Mouse (Mus musculus) limb, embryonic 14.5 days (tissue): ENCODE measurements at regions not wholly inside any gene's neighbourhood (a gene's known extent, or its start where the extent isn't known, plus 50 kb on each side); places are given as distances from the start of the nearest gene placed in this dataset.

Source experiments
- ATAC-seq: fragments of 200-750 bp; cut with Nextera tagmentation; 2 replicates; pipeline ENCODE4 v1.8.0; 2017; ENCODE audit warnings: low read depth, moderate number of reproducible peaks, moderate TSS enrichment; ENCODE audit not compliant: low FRiP score
- DNase-seq: peaks from one replicate; pipeline ENCODE4 v3.0.0-alpha.2; 2015; ENCODE audit warnings: low spot score
- H3K27ac ChIP-seq: fragments of 300-500 bp; sonication (generic); replicated peaks from 2 replicates; pipeline ENCODE4 v1.5.1; 2014; ENCODE audit warnings: low read depth, mild to moderate bottlenecking, low read length, moderate library complexity, mixed read lengths
- H3K27me3 ChIP-seq: fragments of 300-500 bp; sonication (generic); 2 replicates; pipeline ENCODE4 v1.6.1; 2014; ENCODE audit warnings: low read length, mixed read lengths; ENCODE audit not compliant: control insufficient read depth, insufficient read depth
- H3K36me3 ChIP-seq: fragments of 300-500 bp; sonication (generic); 2 replicates; pipeline ENCODE4 v1.6.1; 2014; ENCODE audit warnings: mild to moderate bottlenecking, low read length, moderate library complexity, mixed read lengths; ENCODE audit not compliant: control insufficient read depth, insufficient read depth
- H3K4me1 ChIP-seq: fragments of 300-500 bp; sonication (generic); 2 replicates; pipeline ENCODE4 v1.6.1; 2014; ENCODE audit warnings: antibody characterized with exemption, low read length, mixed read lengths; ENCODE audit not compliant: control insufficient read depth, insufficient read depth
- H3K4me2 ChIP-seq: fragments of 300-500 bp; sonication (generic); replicated peaks from 2 replicates; pipeline ENCODE4 v1.6.1; 2014; ENCODE audit warnings: low read depth, mild to moderate bottlenecking, low read length, moderate library complexity; ENCODE audit not compliant: severe bottlenecking
- H3K4me3 ChIP-seq: fragments of 300-500 bp; sonication (generic); replicated peaks from 2 replicates; pipeline ENCODE4 v1.5.1; 2014; ENCODE audit warnings: low read length
- H3K9ac ChIP-seq: fragments of 300-500 bp; sonication (generic); 2 replicates; pipeline ENCODE4 v1.6.1; 2014; ENCODE audit warnings: mild to moderate bottlenecking, low read depth, low read length, moderate library complexity; ENCODE audit not compliant: severe bottlenecking
- H3K9me3 ChIP-seq: fragments of 300-500 bp; sonication (generic); 2 replicates; pipeline ENCODE4 v1.6.1; 2016; ENCODE audit warnings: low read length; ENCODE audit not compliant: control insufficient read depth
- POLR2A ChIP-seq: fragments of 200-500 bp; IDR thresholded peaks from 2 replicates; pipeline ENCODE4 v1.8.0; 2012; ENCODE audit warnings: inconsistent platforms, mild to moderate bottlenecking, moderate library complexity, borderline replicate concordance; ENCODE audit not compliant: insufficient read depth, insufficient read length; ENCODE audit errors: extremely low read depth
- WGBS: fragments of 180-500 bp; shearing (Covaris S2); extraction: QIAGEN DNeasy Blood & Tissue Kit; methylation state at CpG from one replicate; pipeline ENCODE4 v1.1.7; 2014; 5-methylcytosine and 5-hydroxymethylcytosine counted together

DNA sequence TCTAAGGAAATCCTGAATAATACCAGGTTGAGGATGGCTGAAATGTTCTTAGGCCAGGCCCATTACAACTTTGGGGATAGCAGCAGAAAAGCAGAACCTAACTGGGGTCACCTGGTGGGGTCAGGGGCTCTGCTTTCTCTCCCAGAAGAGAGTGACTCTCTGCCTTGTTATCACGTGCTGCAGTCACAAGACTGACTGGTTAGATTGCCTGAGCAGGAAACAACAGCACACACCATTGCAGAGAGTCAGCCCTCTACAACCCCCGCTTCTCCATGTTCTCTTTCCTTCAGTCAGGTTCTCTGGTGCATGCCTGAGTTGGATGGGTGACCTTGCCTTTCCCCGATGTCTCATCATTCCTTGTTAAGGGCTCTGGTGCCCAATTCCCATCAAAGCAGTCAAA, 91.2 kb upstream of the Hsd17b12 start:
- ATAC-seq (no peak), DNase-seq (no peak)
- no peak overlapping the region for H3K4me2 ChIP-seq
- no peak overlapping the region for H3K4me3 ChIP-seq
- H3K36me3 ChIP-seq = no peaks in the 10 kb centered on the region
- WGBS = 59% methylated on average over 3 of the region's 3 CpGs
- H3K4me1 ChIP-seq = no peaks in the 10 kb centered on the region
- peaks cover 51% of the 10 kb centered on the region for H3K27me3 ChIP-seq
- H3K9me3 ChIP-seq = no peaks in the 10 kb centered on the region
- no peak overlapping the region for H3K9ac ChIP-seq
- H3K27ac ChIP-seq = no peak overlapping the region
- TF ChIP-seq POLR2A = no peak

DNA sequence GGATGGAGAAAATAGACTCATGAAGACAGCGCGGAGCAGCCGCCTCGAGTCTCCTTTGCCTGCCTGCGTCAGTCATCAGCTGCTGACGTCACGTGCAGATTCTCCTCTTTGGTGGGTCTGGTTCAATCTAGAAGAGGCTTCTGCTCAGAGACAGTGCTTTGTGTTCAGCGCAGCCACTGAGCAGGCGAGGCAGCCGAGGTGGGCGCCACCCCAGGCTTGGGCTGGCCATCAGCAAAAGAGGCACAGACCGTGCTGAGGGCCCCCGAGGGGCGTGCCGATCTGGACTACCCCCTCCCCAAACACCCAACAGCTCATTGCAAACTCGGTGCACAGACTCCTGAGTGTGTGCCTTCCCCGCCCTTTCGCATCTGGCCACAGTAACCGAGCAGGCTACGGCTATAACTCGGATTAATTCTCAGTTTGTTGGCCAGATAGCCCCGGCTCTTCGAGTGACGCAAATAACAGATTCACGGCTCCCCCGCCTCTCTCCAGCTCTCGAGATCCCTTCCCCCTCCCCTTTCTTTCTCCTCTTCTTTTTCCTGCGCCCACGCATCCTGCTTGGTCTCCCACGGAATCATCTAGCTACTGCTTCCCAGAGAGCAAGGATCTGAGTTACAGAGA, 89.2 kb upstream of the Hsd17b12 start:
- Histone ChIP-seq H3K27me3 (peaks cover 71% of the 10 kb centered on the region), H3K27ac (no peak overlapping the region), H3K9ac (no peak overlapping the region), H3K9me3 (no peaks in the 10 kb centered on the region), H3K4me2 (peak overlapping the region; percentile 23; the same call in 1 of the 2 replicates), H3K36me3 (no peaks in the 10 kb centered on the region), H3K4me1 (no peaks in the 10 kb centered on the region), H3K4me3 (no peak overlapping the region)
- no peak for TF ChIP-seq POLR2A
- no peak for DNase-seq
- ATAC-seq = no peak
- under 1% methylated on average over 30 of the region's 30 CpGs for WGBS

DNA sequence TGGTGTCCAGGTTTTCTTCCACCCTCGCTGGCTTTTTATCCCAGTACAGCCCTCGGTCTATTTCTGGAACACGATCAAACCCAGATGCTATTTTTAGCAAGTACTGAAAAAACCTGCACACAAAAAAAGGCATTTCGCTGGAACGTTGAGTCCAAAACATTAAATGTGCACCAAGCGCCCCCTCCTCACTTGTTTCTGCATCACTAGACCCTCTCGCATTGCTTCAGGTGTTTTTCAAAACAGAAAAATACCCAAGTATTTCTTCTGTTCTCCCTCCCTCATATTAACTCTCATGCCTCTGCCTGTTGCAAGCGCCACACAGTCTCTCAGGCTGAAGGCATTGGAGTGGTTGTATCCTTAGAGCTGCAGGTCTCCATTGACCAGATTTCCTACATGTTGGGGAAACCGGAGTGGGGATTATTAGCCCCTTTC, 88.4 kb upstream of the Hsd17b12 start:
- Histone ChIP-seq H3K27ac (no peak overlapping the region), H3K36me3 (no peaks in the 10 kb centered on the region), H3K9ac (no peak overlapping the region), H3K27me3 (peaks cover 78% of the 10 kb centered on the region), H3K4me2 (no peak overlapping the region), H3K4me3 (no peak overlapping the region), H3K4me1 (0 out of 2 replicates have a peak, but pooled peaks cover 2% of the 10 kb centered on the region), H3K9me3 (no peaks in the 10 kb centered on the region)
- 44% methylated on average over 9 of the region's 9 CpGs for WGBS
- no peak for DNase-seq
- no peak for ATAC-seq
- TF ChIP-seq POLR2A = no peak

DNA sequence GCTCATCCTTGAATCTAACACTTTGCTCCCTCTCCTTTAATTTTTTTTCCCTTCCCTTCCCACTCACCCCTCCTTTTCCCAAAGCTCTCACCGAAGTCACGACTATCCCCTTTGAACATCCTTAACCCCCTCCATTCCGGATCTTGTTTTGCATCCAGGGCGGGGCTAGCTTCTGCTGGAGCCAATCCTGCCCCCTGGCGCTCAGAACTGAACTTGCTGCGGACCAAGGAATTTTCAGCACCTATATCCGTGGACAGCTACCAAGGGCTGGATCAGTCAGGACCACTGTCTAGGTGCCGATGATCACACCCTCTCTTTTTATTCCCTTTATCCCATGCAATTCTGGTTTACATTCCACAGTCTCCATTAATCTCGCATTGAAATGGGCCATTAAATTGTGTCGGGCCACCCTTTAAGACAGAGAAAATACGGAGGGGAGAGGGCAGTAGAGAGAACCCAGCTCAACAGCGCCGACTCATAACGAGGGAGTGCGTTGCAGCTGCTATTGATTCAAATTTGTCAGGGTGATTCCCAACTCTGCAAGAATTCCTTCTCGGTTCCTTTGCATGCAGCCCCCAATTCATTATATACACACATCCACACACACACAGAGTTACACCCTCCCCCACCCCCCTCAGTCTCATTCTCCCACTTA, 87.7 kb upstream of the Hsd17b12 start:
- ATAC-seq = peak; percentile 69
- TF ChIP-seq POLR2A = no peak

DNA sequence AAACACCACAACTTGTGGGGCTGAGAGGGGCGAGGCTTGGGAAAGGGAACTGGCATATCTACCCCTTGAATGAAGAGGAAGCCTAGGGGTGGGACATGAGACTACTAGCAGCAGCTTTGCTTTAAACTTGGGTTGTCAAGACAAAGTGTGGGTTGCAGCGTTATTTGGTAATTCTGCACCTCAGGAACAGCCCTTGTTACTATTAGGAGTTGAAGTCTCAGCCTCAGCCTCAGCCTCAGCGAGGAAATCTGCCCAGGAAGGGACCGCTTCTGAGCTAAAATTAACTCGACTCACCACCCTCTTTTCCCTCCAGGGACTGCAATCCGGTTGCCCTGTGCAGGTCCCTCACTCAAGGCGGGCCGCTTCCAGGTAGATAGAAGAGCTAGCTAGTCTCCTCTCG, 86.4 kb upstream of the Hsd17b12 start:
- WGBS = 1% methylated on average over 9 of the region's 9 CpGs

More for the DNA sequence above, 87.7 kb upstream of the Hsd17b12 start:
- Histone ChIP-seq H3K4me2 (no peak overlapping the region), H3K27me3 (peaks cover 84% of the 10 kb centered on the region), H3K4me3 (no peak overlapping the region), H3K27ac (no peak overlapping the region), H3K9ac (no peak overlapping the region), H3K36me3 (no peaks in the 10 kb centered on the region), H3K9me3 (no peaks in the 10 kb centered on the region), H3K4me1 (0 out of 2 replicates have a peak, but pooled peaks cover 2% of the 10 kb centered on the region)
- WGBS = 2% methylated on average over 16 of the region's 16 CpGs
- peak; percentile 85 for DNase-seq

More for the DNA sequence above, 86.4 kb upstream of the Hsd17b12 start:
- H3K36me3 ChIP-seq = no peaks in the 10 kb centered on the region
- ATAC-seq (no peak), DNase-seq (no peak)
- H3K4me1 ChIP-seq = 0 out of 2 replicates have a peak, but pooled peaks cover 2% of the 10 kb centered on the region
- no peak for TF ChIP-seq POLR2A
- H3K4me2 ChIP-seq = no peak overlapping the region
- H3K27ac ChIP-seq = no peak overlapping the region
- H3K9me3 ChIP-seq = no peaks in the 10 kb centered on the region
- H3K9ac ChIP-seq = no peak overlapping the region
- peaks cover 97% of the 10 kb centered on the region for H3K27me3 ChIP-seq
- H3K4me3 ChIP-seq = no peak overlapping the region
